Mouse (Mus musculus) myocyte (in vitro differentiated cells): ENCODE results near the gene Setd4. TPM values are rescaled to one million over a fixed set of nuclear protein-coding genes. Genes with fewer than 3 reads are reported as not detected.

ENCODE experiments used
- H3K27me3 ChIP-seq: one replicate; pipeline ENCODE4 v1.6.1; 2011; ENCODE audit not compliant: control insufficient read depth, insufficient read depth, insufficient read length
- H3K36me3 ChIP-seq: one replicate; pipeline ENCODE4 v1.6.1; 2011; ENCODE audit not compliant: control insufficient read depth, insufficient read depth
- H3K4me2 ChIP-seq: one replicate; pipeline ENCODE4 v1.6.1; 2011; ENCODE audit warnings: low read depth, control low read depth
- H3K4me3 ChIP-seq: one replicate; pipeline ENCODE4 v1.5.1; 2011; ENCODE audit warnings: mild to moderate bottlenecking, control low read depth, moderate library complexity
- H3K79me2 ChIP-seq: one replicate; pipeline ENCODE4 v1.6.1; 2011; ENCODE audit not compliant: control insufficient read depth, insufficient read depth
- H3ac ChIP-seq: one replicate; pipeline ENCODE4 v1.6.1; 2011; ENCODE audit not compliant: control insufficient read depth, insufficient read length
- CEBPB ChIP-seq: IDR thresholded peaks from 2 replicates; pipeline ENCODE4 v1.6.1; 2011; ENCODE audit warnings: mild to moderate bottlenecking, moderate library complexity; ENCODE audit not compliant: poor library complexity, insufficient read depth, severe bottlenecking
- E2F4 ChIP-seq: IDR thresholded peaks from one replicate; pipeline ENCODE4 v1.6.1; 2011; ENCODE audit warnings: mild to moderate bottlenecking, control low read depth, moderate library complexity; ENCODE audit not compliant: insufficient read depth
- MAX ChIP-seq: IDR thresholded peaks from one replicate; pipeline ENCODE4 v1.6.1; 2011; ENCODE audit warnings: low read depth, mild to moderate bottlenecking, control low read depth
- MYOD1 ChIP-seq, 3 experiments: IDR thresholded peaks; one replicate each; pipeline ENCODE4 v1.6.1; 2011; ENCODE audit warnings: control low read depth in 2 of 3, low read depth in 2 of 3, mild to moderate bottlenecking in 2 of 3, moderate library complexity in 1 of 3; ENCODE audit not compliant: insufficient read length in 2 of 3, control insufficient read depth in 1 of 3
- MYOG ChIP-seq, 3 experiments: IDR thresholded peaks; one replicate each; pipeline ENCODE4 v1.6.1; 2011; ENCODE audit warnings: control low read depth in 2 of 3, low read depth in 2 of 3, mild to moderate bottlenecking in 2 of 3; ENCODE audit not compliant: insufficient read length in 2 of 3, control insufficient read depth in 1 of 3, insufficient read depth in 1 of 3
- POLR2A ChIP-seq: IDR thresholded peaks from one replicate; pipeline ENCODE4 v1.6.1; 2011; ENCODE audit warnings: low read depth, mild to moderate bottlenecking, control low read depth, moderate library complexity; ENCODE audit not compliant: insufficient read length
- POLR2AphosphoS2 ChIP-seq: IDR thresholded peaks from one replicate; pipeline ENCODE4 v1.6.1; 2011; ENCODE audit warnings: low read depth, control low read depth; ENCODE audit not compliant: insufficient read length
- REST ChIP-seq: IDR thresholded peaks from one replicate; pipeline ENCODE4 v1.6.1; 2011; ENCODE audit warnings: mild to moderate bottlenecking, control low read depth, moderate library complexity; ENCODE audit not compliant: insufficient read depth, insufficient read length
- SRF ChIP-seq: IDR thresholded peaks from one replicate; pipeline ENCODE4 v1.6.1; 2011; ENCODE audit warnings: low read depth; ENCODE audit not compliant: control insufficient read depth, insufficient read length
- TCF12 ChIP-seq: IDR thresholded peaks from one replicate; pipeline ENCODE4 v1.6.1; 2011; ENCODE audit warnings: mild to moderate bottlenecking, control low read depth; ENCODE audit not compliant: poor library complexity, insufficient read depth, severe bottlenecking
- TCF3 ChIP-seq: IDR thresholded peaks from one replicate; pipeline ENCODE4 v1.6.1; 2011; ENCODE audit warnings: low read depth, control low read depth; ENCODE audit not compliant: insufficient read length
- USF1 ChIP-seq: IDR thresholded peaks from one replicate; pipeline ENCODE4 v1.6.1; 2011; ENCODE audit warnings: low read depth, mild to moderate bottlenecking, control low read depth, moderate library complexity
- polyA plus RNA-seq: library from polyadenylated mRNA; unstranded; fragments of >200 nt; fragmentation: generic; extraction: Trizol; gene quantifications from one replicate; pipeline ENCODE4 v1.2.1, GENCODE M21; 2012; ENCODE audit warnings: missing spikeins

The Setd4 gene
- polyA plus RNA-seq, 1 experiment: 3.6 TPM

DNA sequence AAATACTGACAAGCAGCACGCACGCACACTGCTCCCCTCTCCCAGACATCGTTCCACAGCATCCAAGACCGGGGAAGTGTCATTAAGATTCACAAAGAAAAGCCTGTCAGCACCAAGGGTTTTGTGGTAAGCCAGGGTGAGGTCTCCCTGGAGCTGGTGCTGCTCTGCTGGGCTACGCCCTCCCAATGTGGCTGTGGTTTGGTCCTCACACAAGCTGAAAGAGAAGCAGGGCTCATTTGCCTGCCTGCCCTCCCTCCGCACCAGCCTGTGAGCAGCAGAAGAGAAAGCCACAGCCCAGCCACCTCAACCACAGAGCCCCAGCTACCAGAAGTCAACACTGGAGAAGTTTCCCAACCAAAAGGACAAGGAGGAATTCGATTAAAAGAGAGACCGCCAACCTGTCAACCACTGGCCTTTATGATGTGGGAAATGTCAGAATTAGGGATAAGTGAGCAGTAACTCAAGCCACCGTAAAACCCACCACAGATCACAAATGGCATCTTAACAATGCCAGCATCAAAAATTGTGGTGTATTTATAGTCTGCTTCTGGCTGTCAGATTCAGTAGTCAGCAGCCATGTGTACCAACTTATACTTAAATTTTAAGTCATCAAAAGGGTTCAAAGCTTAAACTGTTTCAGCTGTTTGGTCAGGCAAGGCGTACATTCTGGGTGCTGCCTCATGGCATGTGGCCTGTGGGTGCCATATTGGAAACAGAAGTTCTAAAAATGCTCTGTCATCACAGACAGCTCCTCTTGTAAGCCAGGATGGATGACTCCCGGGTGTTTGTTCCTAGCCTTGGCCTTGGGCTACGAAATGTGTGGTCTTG, 51.0 kb downstream of the Setd4 start:
- Histone ChIP-seq H3K4me2 (no peak overlapping the region), H3ac (no peak overlapping the region), H3K27me3 (peaks cover 8% of the 10 kb centered on the region), H3K79me2 (no peaks in the 10 kb centered on the region), H3K4me3 (no peak overlapping the region), H3K36me3 (no peaks in the 10 kb centered on the region)
- TF ChIP-seq TCF12 (no peak), USF1 (no peak), SRF (no peak), MYOG (IDR thresholded peaks at IDR 0.05; ENCODE audit: control insufficient read depth in 1 of 3, insufficient read depth in 1 of 3, insufficient read length in 2 of 3, low read depth in 2 of 3) (peak in 2 of 3 experiments; percentile 12 to 82), MYOD1 (IDR thresholded peaks at IDR 0.05; ENCODE audit: control insufficient read depth in 1 of 3, insufficient read length in 2 of 3, low read depth in 2 of 3) (peak in 2 of 3 experiments; percentile 36 to 57)

DNA sequence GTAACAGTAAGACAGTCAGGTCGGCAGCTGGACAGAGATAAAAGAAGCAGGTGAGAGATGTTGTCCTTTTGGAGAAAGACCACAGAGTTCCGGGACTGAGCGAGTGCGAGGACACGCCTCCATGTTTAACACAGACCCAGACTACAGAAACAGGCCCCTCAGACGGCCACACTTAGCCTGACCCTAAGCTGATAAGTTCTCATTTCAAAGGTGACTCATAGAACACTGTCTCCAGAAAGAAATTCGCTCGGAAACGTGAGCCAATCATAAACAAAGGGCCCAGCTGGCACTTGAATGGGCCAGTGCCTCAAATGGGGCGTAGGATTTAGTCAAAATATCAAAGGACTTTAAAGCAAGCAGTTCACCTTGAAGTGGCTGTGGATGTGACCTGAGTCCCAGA, 54.6 kb downstream of the Setd4 start:
- TF ChIP-seq MYOG (IDR thresholded peaks at IDR 0.05; ENCODE audit: control insufficient read depth in 1 of 3, insufficient read depth in 1 of 3, insufficient read length in 2 of 3, low read depth in 2 of 3) (no peak), USF1 (no peak), E2F4 (no peak), POLR2AphosphoS2 (no peak), SRF (no peak), MYOD1 (IDR thresholded peaks at IDR 0.05; ENCODE audit: control insufficient read depth in 1 of 3, insufficient read length in 2 of 3, low read depth in 2 of 3) (no peak), TCF3 (no peak), TCF12 (no peak), REST (no peak), POLR2A (no peak), CEBPB (no peak), MAX (no peak)
- Histone ChIP-seq H3K79me2 (no peaks in the 10 kb centered on the region), H3K4me3 (no peak overlapping the region), H3K36me3 (no peaks in the 10 kb centered on the region), H3ac (no peak overlapping the region), H3K27me3 (peaks cover 8% of the 10 kb centered on the region), H3K4me2 (peak overlapping the region; percentile 53)

- Histone ChIP-seq H3K36me3 (no peaks in the 10 kb centered on the region), H3ac (no peak overlapping the region), H3K4me3 (no peak overlapping the region), H3K4me2 (no peak overlapping the region), H3K27me3 (peaks cover 8% of the 10 kb centered on the region), H3K79me2 (no peaks in the 10 kb centered on the region)
- peak; percentile 58 for TF ChIP-seq TCF3
- TF ChIP-seq MYOG (IDR thresholded peaks at IDR 0.05; ENCODE audit: control insufficient read depth in 1 of 3, insufficient read depth in 1 of 3, insufficient read length in 2 of 3, low read depth in 2 of 3): peak in 2 of 3 experiments; percentile 68 to 82
- TF ChIP-seq POLR2A: no peak
- peak in 2 of 3 experiments; percentile 17 to 63 for TF ChIP-seq MYOD1 (IDR thresholded peaks at IDR 0.05; ENCODE audit: control insufficient read depth in 1 of 3, insufficient read length in 2 of 3, low read depth in 2 of 3)
Observed at GRCm38 (mm10) chr16:93548045-93548444, 55.8 kb downstream of the Setd4 start.

DNA sequence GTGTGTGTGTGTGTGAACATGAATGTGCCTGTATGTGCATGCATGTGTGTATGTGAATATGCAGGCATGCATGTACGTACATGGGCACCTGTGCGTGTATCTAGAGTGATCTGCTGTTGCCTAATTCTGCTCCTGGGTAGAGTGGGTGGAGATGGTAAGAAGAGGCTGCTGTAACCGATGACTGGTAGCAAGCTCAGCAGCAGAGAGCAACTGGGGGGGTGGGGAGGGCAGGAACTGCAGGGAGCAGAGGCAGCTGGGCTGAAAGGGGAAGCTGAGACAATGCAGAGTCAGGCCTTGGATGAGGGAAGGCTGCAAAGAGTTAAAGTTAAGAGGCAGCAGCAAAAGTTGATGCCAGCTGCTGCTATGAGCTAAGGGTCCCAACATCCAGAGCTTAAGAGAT, 56.7 kb downstream of the Setd4 start:
- H3K4me3 ChIP-seq: no peak overlapping the region
- no peak for TF ChIP-seq REST

GRCm38 (mm10) chr16:93546354-93546965, 57.4 kb downstream of the Setd4 start:
- Histone ChIP-seq H3K36me3 (no peaks in the 10 kb centered on the region), H3K4me2 (no peak overlapping the region), H3ac (no peak overlapping the region), H3K27me3 (peaks cover 5% of the 10 kb centered on the region), H3K4me3 (no peak overlapping the region), H3K79me2 (no peaks in the 10 kb centered on the region)
- TF ChIP-seq REST (no peak), TCF3 (no peak), POLR2A (no peak), POLR2AphosphoS2 (no peak), E2F4 (no peak), MYOG (IDR thresholded peaks at IDR 0.05; ENCODE audit: control insufficient read depth in 1 of 3, insufficient read depth in 1 of 3, insufficient read length in 2 of 3, low read depth in 2 of 3) (no peak), SRF (no peak), USF1 (no peak), TCF12 (no peak), MYOD1 (IDR thresholded peaks at IDR 0.05; ENCODE audit: control insufficient read depth in 1 of 3, insufficient read length in 2 of 3, low read depth in 2 of 3) (no peak), CEBPB (no peak), MAX (no peak)

More for the DNA sequence above, 56.7 kb downstream of the Setd4 start:
- Histone ChIP-seq H3K79me2 (no peaks in the 10 kb centered on the region), H3K36me3 (no peaks in the 10 kb centered on the region), H3K4me2 (no peak overlapping the region), H3ac (no peak overlapping the region), H3K27me3 (peaks cover 8% of the 10 kb centered on the region)
